Mouse (Mus musculus) T-helper 17 cell (primary cell): ENCODE data around the gene Tas2r130.
"Not testable (repeated sequence)": the region's sequence is repeated elsewhere in the genome, so short reads cannot be mapped to it uniquely, and the experiment has no call there.

Experiments
- in situ Hi-C, 2 experiments: fragments of 300-600 bp; cut with MboI, MseI; formaldehyde crosslinking; loops; 1 replicate in 1 of 2; 2 replicates in 1 of 2; pipeline ENCODE4 v1.15.1; 2025; ENCODE audit warnings: high pct_unique_total_duplicates in 2 of 2

The Tas2r130 gene

GRCm38 (mm10) chr6:131630812-131631211 lies at the start of gene Tas2r130:
TSS of gene Tas2r130 (minus strand) at chr6:131630912.
- in situ Hi-C loops = no loop called here

- in situ Hi-C loops = no loop called here
Observed at GRCm38 (mm10) chr6:131678786-131679185, 48.1 kb upstream of the Tas2r130 start, which contains the start of gene Tas2r106. TSS of gene Tas2r106 (minus strand) at chr6:131678886.

GRCm38 (mm10) chr6:131660049-131660448 lies 29.3 kb upstream of the Tas2r130 start, which contains the start of gene Tas2r107:
TSS of gene Tas2r107 (minus strand) at chr6:131660149.
- in situ Hi-C loops = no loop called here

- in situ Hi-C loops = not testable (repeated sequence)
Observed at GRCm38 (mm10) chr6:131609956-131610355, 20.8 kb downstream of the Tas2r130 start.

GRCm38 (mm10) chr6:131604821-131605220 lies 25.9 kb downstream of the Tas2r130 start:
- in situ Hi-C loops = no loop called here
